Mouse (Mus musculus) midbrain, embryonic 12.5 days (tissue): Measurements from ENCODE around the gene Ctnnd2. TPM values are rescaled to one million over a fixed set of nuclear protein-coding genes. Genes with fewer than 3 reads are reported as not detected.

Experiments
- ATAC-seq: fragments of 200-750 bp; cut with Nextera tagmentation; 2 replicates; pipeline ENCODE4 v1.8.0; 2017; ENCODE audit warnings: low read depth, moderate TSS enrichment, moderate library complexity; ENCODE audit not compliant: low FRiP score
- H3K27ac ChIP-seq: fragments of 300-500 bp; sonication (generic); replicated peaks from 2 replicates; pipeline ENCODE4 v1.5.1; 2016; ENCODE audit warnings: mild to moderate bottlenecking
- H3K27me3 ChIP-seq: fragments of 300-500 bp; sonication (generic); 2 replicates; pipeline ENCODE4 v1.6.1; 2016; ENCODE audit warnings: mild to moderate bottlenecking
- H3K36me3 ChIP-seq: fragments of 300-500 bp; sonication (generic); 2 replicates; pipeline ENCODE4 v1.6.1; 2016
- H3K4me1 ChIP-seq: fragments of 300-500 bp; sonication (generic); 2 replicates; pipeline ENCODE4 v1.6.1; 2016
- H3K4me2 ChIP-seq: fragments of 300-500 bp; sonication (generic); replicated peaks from 2 replicates; pipeline ENCODE4 v1.6.1; 2016; ENCODE audit warnings: mild to moderate bottlenecking, moderate library complexity
- H3K4me3 ChIP-seq: fragments of 300-500 bp; sonication (generic); 2 replicates; pipeline ENCODE4 v1.5.1; 2016; ENCODE audit warnings: mild to moderate bottlenecking
- H3K9ac ChIP-seq: fragments of 300-500 bp; sonication (generic); replicated peaks from 2 replicates; pipeline ENCODE4 v1.6.1; 2016; ENCODE audit warnings: mild to moderate bottlenecking, moderate library complexity
- H3K9me3 ChIP-seq: fragments of 300-500 bp; sonication (generic); 2 replicates; pipeline ENCODE4 v1.6.1; 2016; ENCODE audit warnings: mild to moderate bottlenecking
- whole genome bisulfite sequencing: fragments of 180-500 bp; shearing (Covaris S2); methylation state at CpG from one replicate; pipeline ENCODE4 v1.1.7; 2016; 5-methylcytosine and 5-hydroxymethylcytosine counted together
- polyA plus RNA-seq: library from polyadenylated mRNA; unstranded; fragments of >200 nt; fragmentation: Nextera tagmentation; extraction: Ambion mirVana; gene quantifications from 2 replicates; pipeline ENCODE4 v1.2.1, GENCODE M21; 2016

Ctnnd2 gene
- polyA plus RNA-seq, 1 experiment from 2014 or later = 40.4 TPM

DNA sequence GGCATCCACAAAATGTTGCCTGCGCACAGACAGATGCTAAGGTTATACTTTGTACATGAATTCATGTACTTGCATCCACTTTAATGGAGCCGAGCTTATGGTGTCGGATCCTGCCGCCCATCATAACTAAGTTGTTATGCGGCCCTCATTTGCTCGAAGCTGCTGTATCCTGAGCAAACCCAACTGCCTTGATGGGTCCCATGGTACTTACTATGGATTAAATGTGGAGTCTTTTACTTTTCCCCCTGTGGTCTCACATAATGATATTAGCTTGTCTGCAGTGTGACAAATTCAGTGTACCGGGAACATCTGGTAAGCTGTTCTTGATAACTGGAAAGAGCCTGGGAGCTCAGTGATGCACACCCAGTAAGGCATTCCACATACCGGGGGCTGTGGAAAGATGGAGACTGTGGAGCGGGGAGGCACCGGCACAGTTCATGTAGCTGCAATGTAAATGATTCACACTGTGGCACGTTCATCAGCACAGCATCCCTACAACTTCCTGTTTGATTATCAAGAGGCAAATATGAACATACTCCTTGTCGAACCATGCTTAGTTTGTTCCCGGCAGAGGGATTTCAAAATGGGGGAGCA lies 294.7 kb downstream of the Ctnnd2 start:
- Histone ChIP-seq H3K4me3 (no peak overlapping the region), H3K27ac (no peak overlapping the region), H3K4me2 (no peak overlapping the region), H3K27me3 (no peaks in the 10 kb centered on the region), H3K9me3 (no peaks in the 10 kb centered on the region), H3K36me3 (no peaks in the 10 kb centered on the region), H3K4me1 (no peaks in the 10 kb centered on the region), H3K9ac (no peak overlapping the region)
- peak; percentile 47; the same call in 1 of the 2 replicates for ATAC-seq
- WGBS = 81% methylated on average over 13 of the region's 13 CpGs

DNA sequence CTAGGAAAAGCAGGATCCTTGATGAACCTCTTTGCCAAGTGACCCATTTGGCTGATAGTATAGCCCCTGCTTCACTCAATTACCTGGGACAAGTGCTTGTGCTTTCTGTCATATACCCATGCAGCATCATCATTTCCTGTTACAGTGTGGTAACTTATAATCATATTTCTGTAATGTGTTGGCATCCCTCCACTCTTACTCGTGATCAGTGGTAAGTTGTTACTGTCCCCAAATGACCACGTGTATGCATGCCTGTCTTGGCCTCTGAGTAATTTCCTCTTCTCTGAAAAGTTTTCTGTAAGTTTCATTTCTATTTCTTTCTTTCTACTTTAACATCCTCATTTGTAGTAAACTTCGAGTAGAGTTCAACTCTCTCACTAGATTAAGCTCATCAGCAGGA lies 296.4 kb downstream of the Ctnnd2 start:
- H3K27me3 ChIP-seq = no peaks in the 10 kb centered on the region
- WGBS = 85% methylated on average over 3 of the region's 3 CpGs
- ATAC-seq = no peak
- H3K4me3 ChIP-seq = no peak overlapping the region
- H3K4me1 ChIP-seq = no peaks in the 10 kb centered on the region
- no peak overlapping the region for H3K4me2 ChIP-seq
- no peaks in the 10 kb centered on the region for H3K9me3 ChIP-seq
- H3K36me3 ChIP-seq = no peaks in the 10 kb centered on the region
- no peak overlapping the region for H3K9ac ChIP-seq
- no peak overlapping the region for H3K27ac ChIP-seq

DNA sequence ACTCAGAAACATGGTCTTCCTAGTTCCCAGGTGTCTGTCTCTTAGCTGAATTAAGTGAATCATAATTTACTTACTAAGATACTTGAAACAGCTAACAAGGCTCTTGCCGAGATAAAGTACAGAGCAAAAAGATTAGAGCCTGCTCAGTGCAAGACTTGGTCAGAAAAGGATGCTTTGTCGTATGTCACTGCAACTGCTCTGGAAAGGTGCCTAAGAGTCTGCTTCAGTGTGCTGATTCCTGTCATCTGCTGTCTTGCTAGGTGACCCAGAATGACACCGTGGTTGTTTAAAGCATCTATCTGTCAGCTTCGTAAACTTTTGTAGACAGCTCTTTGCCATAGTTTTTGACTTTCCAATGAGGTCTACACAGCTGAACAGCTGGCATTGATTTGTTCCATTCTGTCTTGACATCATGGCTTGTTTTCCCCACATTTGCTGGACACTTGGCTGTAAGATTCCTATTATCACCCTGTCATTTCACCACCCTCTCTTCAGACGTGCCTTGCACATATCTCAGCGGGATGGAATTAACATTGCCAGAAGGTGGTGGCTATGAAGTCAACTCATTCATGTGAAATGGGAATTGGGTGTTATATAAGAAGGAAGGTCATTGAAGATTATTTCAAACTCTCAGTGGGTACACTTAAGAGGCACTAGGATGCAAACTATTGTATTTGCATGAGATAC lies 299.0 kb downstream of the Ctnnd2 start:
- Histone ChIP-seq H3K4me3 (no peak overlapping the region), H3K27me3 (no peaks in the 10 kb centered on the region), H3K9me3 (no peaks in the 10 kb centered on the region), H3K9ac (no peak overlapping the region), H3K27ac (no peak overlapping the region), H3K36me3 (no peaks in the 10 kb centered on the region), H3K4me2 (no peak overlapping the region), H3K4me1 (no peaks in the 10 kb centered on the region)
- no peak for ATAC-seq
- 74% methylated on average over 6 of the region's 6 CpGs for WGBS

DNA sequence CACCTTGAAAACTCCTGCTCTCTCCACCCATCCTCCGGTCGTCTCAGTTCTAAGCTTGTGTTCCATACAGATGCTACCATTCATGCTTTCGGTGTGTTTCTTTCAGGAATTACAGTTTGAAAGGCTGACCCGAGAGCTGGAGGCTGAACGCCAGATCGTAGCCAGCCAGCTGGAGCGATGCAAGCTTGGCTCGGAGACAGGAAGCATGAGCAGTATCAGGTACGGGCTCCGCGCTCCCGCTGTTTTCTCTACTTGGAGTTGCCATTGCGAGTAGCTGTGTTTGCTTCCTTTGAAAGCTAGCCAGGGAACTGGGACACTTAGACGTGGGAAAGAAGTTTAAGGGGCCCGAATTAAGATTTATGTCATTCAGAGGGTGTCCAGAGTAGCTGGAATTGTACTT lies 308.3 kb downstream of the Ctnnd2 start:
- no peak for ATAC-seq
- H3K4me2 ChIP-seq = no peak overlapping the region
- H3K4me3 ChIP-seq = no peak overlapping the region
- no peaks in the 10 kb centered on the region for H3K27me3 ChIP-seq
- H3K36me3 ChIP-seq = 0 out of 2 replicates have a peak, but pooled peaks cover 3% of the 10 kb centered on the region
- WGBS = 81% methylated on average over 15 of the region's 15 CpGs
- no peaks in the 10 kb centered on the region for H3K9me3 ChIP-seq
- no peaks in the 10 kb centered on the region for H3K4me1 ChIP-seq
- no peak overlapping the region for H3K27ac ChIP-seq
- no peak overlapping the region for H3K9ac ChIP-seq

DNA sequence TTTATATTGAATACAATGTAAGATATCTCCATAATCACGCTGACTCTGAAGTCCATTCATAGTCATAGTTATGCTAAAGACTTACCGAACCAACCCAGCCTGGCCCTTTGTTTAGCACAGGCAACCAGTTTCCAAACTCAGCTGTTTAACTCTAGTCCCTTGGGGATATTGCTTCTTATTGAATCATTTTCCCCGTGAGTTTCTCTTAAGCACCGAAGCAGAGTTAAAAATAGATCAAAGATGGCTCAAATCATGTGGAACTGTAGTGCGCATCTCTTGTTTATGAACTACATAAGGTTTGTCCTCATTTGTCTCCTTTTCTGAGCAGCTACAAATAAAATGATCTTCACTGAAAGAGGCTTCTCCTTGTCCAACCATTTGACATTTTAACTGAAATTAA lies 334.1 kb downstream of the Ctnnd2 start:
- Histone ChIP-seq H3K4me3 (no peak overlapping the region), H3K4me1 (no peaks in the 10 kb centered on the region), H3K9ac (no peak overlapping the region), H3K36me3 (no peaks in the 10 kb centered on the region), H3K27me3 (no peaks in the 10 kb centered on the region), H3K4me2 (no peak overlapping the region), H3K9me3 (no peaks in the 10 kb centered on the region), H3K27ac (no peak overlapping the region)
- WGBS = 55% methylated on average over 5 of the region's 5 CpGs
- ATAC-seq = no peak

DNA sequence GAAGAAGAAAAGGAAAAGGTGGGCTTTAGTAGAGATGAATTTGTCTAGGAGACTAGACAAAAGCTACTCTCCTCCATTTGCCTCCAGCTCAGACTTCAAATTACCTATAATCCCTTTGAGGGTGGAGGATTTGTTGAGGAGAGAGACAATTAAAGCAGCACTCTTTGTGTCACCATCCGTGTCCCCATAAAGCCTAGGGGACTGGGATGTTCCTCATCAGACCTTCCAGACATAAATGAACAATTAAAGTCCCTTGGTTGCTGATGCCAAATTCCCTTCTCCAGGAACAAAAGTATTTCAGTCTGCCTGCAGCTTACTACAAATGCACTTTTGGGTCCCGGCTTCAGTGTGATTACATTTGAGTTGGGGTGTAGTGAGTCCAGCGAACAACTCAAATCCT lies 340.1 kb downstream of the Ctnnd2 start:
- Histone ChIP-seq H3K4me1 (peaks cover 17% of the 10 kb centered on the region), H3K4me2 (no peak overlapping the region), H3K27me3 (no peaks in the 10 kb centered on the region), H3K9me3 (no peaks in the 10 kb centered on the region), H3K4me3 (no peak overlapping the region), H3K36me3 (no peaks in the 10 kb centered on the region), H3K9ac (no peak overlapping the region), H3K27ac (no peak overlapping the region)
- ATAC-seq = no peak
- 8% methylated on average over 3 of the region's 3 CpGs for WGBS

DNA sequence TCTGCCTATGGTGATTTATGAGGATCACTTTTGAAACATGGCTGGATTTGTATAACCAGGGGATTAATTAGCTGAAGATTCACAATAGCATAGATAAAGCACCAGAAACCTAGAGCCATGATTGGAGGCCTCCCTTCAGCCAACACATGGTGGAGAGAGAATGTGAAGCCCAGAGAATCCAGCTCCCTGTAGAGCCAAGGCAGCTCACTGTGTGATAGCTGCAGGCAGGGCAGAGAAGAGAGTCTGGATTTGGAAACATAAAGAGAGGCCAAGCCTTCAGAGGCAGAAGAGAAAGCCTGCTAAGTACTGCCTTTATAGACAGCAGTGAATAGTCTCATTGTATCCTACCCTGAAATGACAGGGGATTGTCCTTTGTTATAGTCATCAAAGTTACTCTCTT lies 340.7 kb downstream of the Ctnnd2 start:
- Histone ChIP-seq H3K4me1 (peaks cover 17% of the 10 kb centered on the region), H3K4me3 (no peak overlapping the region), H3K9ac (no peak overlapping the region; the same call in 1 of the 2 replicates), H3K27me3 (no peaks in the 10 kb centered on the region), H3K9me3 (no peaks in the 10 kb centered on the region), H3K27ac (no peak overlapping the region), H3K4me2 (no peak overlapping the region), H3K36me3 (no peaks in the 10 kb centered on the region)
- 0 out of 2 replicates have a peak, but pooled peaks have one; percentile 28 for ATAC-seq

DNA sequence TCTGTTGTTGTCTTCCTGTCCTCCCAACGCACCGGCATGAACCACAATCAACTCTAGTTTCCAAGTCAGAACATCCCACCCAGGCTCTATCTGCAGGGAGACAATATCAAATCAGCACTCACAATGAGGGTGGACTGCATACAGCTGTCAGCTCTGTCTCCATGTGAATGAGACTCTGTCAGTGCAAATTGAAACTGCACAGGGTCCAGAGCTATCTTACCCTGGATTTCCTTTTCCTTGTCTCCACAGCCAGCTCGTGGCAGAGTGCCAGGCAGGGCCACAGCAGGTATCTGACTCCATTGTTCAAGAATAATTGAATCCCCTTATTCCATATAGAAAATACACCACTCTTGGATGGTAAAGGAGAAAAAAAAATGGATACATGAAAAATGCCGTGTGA lies 343.0 kb downstream of the Ctnnd2 start:
- no peak overlapping the region for H3K4me2 ChIP-seq
- H3K9me3 ChIP-seq = no peaks in the 10 kb centered on the region
- peaks cover 17% of the 10 kb centered on the region for H3K4me1 ChIP-seq
- ATAC-seq = peak; percentile 30; the same call in 1 of the 2 replicates
- H3K9ac ChIP-seq = no peak overlapping the region
- no peak overlapping the region for H3K27ac ChIP-seq
- no peaks in the 10 kb centered on the region for H3K36me3 ChIP-seq
- WGBS = 52% methylated on average over 4 of the region's 4 CpGs
- H3K27me3 ChIP-seq = no peaks in the 10 kb centered on the region
- H3K4me3 ChIP-seq = no peak overlapping the region

DNA sequence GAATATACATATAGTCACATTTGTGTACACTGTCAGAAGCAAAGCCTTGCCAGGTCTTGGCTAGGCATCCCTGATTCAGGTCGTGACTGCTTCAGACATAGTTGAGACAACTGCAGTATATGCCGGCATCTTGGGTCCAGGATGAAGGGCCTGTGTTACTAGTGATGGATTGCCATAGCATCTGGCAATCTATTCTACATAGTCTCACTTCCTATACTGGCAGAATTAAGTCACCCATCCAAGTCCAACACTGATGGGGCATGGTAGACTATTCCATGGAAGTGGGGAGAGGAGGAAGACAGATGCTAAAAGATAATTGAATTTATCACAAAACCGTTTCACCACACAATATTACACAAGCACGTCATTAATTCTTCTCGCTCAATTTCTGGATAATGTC lies 369.1 kb downstream of the Ctnnd2 start:
- Histone ChIP-seq H3K4me1 (no peaks in the 10 kb centered on the region), H3K27ac (no peak overlapping the region), H3K36me3 (no peaks in the 10 kb centered on the region), H3K27me3 (no peaks in the 10 kb centered on the region), H3K9ac (no peak overlapping the region), H3K9me3 (no peaks in the 10 kb centered on the region), H3K4me3 (no peak overlapping the region), H3K4me2 (no peak overlapping the region)
- 89% methylated on average over 5 of the region's 5 CpGs for WGBS
- no peak for ATAC-seq

DNA sequence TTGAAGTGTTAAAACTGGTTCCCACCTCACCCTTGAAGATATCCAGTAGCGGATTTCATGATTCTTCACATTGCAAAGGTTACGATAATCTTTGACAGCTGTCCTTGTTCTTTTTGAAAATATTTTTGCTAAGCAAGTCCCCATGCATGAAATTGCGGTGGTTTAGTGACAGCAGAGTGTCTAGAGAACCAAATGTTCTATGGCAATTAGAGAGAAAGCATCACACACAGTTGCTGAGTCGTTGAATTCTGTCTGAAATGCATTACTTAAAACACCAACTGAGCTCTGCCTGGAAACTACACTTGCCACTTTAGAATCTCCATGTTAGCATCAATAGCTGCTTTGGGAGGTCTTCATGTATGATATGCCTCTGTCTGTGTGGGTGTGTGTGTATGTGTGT lies 375.9 kb downstream of the Ctnnd2 start:
- no peak for ATAC-seq
- H3K9me3 ChIP-seq = no peaks in the 10 kb centered on the region
- 90% methylated on average over 4 of the region's 4 CpGs for WGBS
- no peak overlapping the region for H3K9ac ChIP-seq
- no peak overlapping the region for H3K27ac ChIP-seq
- H3K36me3 ChIP-seq = no peaks in the 10 kb centered on the region
- H3K4me3 ChIP-seq = no peak overlapping the region
- no peaks in the 10 kb centered on the region for H3K4me1 ChIP-seq
- H3K4me2 ChIP-seq = no peak overlapping the region
- no peaks in the 10 kb centered on the region for H3K27me3 ChIP-seq

DNA sequence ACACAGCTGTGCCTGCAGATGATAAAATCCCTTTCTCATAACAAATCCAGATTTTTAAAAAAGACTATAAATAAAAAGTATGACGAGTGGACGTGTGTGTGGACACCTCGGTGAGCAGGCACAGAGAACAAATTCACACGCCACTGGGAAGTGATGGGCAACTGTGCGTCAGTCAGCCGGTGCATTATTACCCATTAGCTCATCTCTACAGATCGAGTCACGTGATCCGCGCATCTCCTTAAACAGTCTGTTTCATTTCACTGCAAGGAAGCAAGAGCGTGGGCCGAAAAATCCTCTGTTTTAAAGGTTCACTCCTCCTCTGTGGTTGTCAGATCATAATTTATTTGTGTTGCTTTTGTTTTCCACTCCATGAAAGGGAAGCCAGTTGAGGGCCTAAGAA lies 378.6 kb downstream of the Ctnnd2 start:
- Histone ChIP-seq H3K4me3 (no peak overlapping the region), H3K36me3 (no peaks in the 10 kb centered on the region), H3K27ac (no peak overlapping the region), H3K4me1 (no peaks in the 10 kb centered on the region), H3K9me3 (no peaks in the 10 kb centered on the region), H3K9ac (no peak overlapping the region), H3K27me3 (no peaks in the 10 kb centered on the region), H3K4me2 (no peak overlapping the region)
- ATAC-seq = no peak
- WGBS = 94% methylated on average over 12 of the region's 12 CpGs

DNA sequence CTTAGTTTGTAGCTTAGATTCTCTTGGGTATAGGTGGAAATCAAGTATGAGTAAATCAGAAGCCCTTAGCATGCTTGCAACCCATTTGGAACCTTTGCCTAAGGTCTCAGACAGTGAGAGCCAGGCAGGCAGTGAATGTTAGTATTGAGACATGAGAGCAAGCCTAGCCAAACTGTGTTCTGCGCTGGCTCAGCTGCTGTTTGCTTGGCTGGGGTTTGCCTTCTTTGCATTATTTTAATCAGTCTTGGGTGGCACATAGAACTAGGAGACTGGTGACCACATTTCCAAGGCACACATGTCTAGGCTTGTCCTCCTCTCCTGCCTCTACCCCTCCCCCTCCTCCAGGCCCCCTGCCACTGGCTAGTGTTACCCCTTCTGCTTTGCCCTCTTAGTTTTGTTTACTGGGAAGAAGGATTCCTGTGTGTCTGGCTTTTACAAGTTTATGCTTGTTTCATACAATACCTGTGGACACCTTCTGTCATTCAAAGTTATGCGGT lies 381.6 kb downstream of the Ctnnd2 start:
- H3K4me1 ChIP-seq = no peaks in the 10 kb centered on the region
- ATAC-seq = no peak
- H3K4me3 ChIP-seq = no peak overlapping the region
- no peaks in the 10 kb centered on the region for H3K27me3 ChIP-seq
- 86% methylated on average over 2 of the region's 2 CpGs for WGBS
- no peak overlapping the region for H3K4me2 ChIP-seq
- no peaks in the 10 kb centered on the region for H3K36me3 ChIP-seq
- no peak overlapping the region for H3K27ac ChIP-seq
- no peaks in the 10 kb centered on the region for H3K9me3 ChIP-seq
- no peak overlapping the region for H3K9ac ChIP-seq
